Mouse (Mus musculus) spleen, postnatal 14 days (tissue): Measurements from ENCODE around the gene Noa1.

Experiments used
- DNase-seq, 2 experiments: peaks; one replicate each; pipeline ENCODE4 v3.0.0; 2021 to 2022; ENCODE audit warnings: low spot score in 2 of 2

Gene Noa1

GRCm38 (mm10) chr5:77290606-77291005, 19.3 kb downstream of the Noa1 start:
- no peak for DNase-seq

DNA sequence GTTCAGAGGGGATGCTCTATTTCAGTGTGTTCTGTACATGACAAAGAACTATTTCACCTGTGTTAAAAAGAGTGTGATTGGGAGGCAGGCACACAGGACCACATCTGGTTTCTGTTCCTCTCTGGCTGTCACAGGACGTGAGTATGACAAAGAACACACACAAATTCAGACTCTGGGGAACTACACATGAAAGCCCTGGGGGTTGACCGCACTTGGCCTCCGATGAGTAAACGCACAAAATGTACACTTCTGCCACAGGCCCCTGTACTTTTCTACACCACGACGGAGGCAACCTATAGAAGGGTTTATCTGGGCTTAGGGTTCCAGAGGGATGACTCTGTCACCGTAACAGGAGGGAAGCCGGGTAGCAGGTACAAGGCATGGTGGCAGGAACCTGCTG, 20.2 kb downstream of the Noa1 start:
- peak; percentile 17 to 37 for DNase-seq

DNA sequence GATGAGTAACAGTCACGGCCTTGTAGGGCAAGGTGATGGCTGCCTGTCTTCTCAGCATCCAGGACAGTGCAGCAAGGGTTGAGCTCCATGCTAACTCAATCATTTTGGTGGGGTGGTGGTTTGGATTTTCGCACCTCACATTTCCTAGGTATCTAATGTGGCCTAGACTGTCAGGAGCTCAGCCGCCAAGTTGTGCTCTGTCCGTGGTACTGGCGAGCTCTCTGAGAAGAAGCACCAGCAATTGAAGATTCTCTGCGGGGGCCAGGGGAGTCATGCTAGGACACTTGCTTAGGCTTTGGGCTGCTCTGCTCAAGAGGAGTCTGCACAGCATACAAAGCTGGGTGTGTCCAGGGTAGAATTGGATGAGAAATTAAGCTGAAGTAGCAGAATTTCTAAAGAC, 22.0 kb downstream of the Noa1 start:
- no peak for DNase-seq

GRCm38 (mm10) chr5:77286904-77287303, 23.0 kb downstream of the Noa1 start:
- DNase-seq: no peak

DNA sequence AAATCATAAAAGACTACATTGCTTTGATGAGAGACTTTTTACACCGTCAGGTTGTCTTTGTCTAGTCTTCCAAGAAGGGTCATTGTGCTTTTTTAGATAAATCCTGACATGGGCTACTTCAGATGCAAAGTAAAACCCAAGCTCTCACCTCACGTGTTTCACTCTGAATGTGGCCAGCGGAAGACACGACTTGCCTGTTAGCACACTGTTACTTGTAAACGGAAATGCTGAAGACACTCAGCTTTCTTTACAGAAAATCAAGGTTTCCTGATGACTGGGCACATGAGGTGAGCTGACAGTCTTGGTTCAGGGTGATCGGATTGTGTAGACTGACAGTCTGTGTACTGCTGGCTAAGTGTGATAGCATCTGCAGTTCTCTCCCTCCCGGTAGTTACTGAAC, 24.2 kb downstream of the Noa1 start:
- no peak for DNase-seq

GRCm38 (mm10) chr5:77282242-77282641, 27.6 kb downstream of the Noa1 start:
- DNase-seq: no peak

DNA sequence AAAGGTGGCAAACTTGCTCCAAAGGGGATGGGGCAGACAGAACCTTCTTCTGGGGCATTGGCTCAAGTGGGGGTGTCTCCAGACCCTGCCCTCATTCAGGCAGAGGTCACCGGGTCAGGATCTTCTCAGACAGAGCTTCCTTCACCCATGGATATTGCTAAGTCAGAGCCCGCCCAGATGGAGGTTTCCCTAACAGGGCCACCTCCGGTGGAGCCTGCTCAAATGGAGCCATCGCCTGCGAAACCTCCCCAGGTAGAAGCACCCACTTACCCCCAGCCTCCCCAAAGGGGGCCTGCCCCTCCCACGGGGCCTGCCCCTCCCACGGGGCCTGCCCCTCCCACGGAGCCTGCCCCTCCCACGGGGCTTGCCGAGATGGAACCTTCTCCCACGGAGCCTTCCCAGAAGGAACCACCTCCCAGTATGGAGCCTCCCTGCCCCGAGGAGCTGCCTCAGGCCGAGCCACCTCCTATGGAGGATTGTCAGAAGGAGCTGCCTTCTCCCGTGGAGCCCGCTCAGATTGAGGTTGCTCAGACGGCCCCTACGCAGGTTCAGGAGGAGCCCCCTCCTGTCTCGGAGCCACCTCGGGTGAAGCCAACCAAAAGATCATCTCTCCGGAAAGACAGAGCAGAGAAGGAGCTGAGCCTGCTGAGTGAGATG, 28.2 kb downstream of the Noa1 start:
- DNase-seq: no peak

- no peak for DNase-seq
Observed at GRCm38 (mm10) chr5:77277204-77277603, 32.7 kb downstream of the Noa1 start.

GRCm38 (mm10) chr5:77275950-77276349, 33.9 kb downstream of the Noa1 start:
- peak; percentile 17 to 63 for DNase-seq

GRCm38 (mm10) chr5:77273151-77273550, 36.7 kb downstream of the Noa1 start:
- peak; percentile 14 to 38 for DNase-seq

DNA sequence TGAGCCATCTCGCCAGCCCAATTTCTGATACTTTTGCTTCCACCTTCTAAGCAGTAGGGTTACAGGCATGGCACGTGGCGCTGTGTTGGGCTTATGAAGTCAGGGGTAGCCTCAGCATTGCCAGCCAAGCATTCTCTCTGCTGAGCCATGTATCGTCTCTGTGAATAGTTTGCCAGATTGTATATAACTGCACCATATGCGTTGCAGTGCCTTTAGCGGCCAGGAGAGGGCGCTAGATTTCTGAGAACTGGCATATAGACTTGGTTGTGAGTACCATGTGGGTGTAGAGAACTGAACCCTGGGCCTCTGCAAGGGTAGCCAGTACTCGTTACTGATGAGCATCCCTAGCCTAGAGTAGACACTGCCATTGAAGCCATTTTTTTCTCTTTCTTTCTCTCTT, 40.5 kb downstream of the Noa1 start:
- DNase-seq: peak in 1 of 2 experiments; percentile 20

- DNase-seq: no peak
Observed at GRCm38 (mm10) chr5:77267957-77268624, 41.8 kb downstream of the Noa1 start.

GRCm38 (mm10) chr5:77267441-77267840, 42.4 kb downstream of the Noa1 start:
- no peak for DNase-seq

- peak in 1 of 2 experiments; percentile 8 for DNase-seq
Observed at GRCm38 (mm10) chr5:77266886-77267401, 42.9 kb downstream of the Noa1 start.

DNA sequence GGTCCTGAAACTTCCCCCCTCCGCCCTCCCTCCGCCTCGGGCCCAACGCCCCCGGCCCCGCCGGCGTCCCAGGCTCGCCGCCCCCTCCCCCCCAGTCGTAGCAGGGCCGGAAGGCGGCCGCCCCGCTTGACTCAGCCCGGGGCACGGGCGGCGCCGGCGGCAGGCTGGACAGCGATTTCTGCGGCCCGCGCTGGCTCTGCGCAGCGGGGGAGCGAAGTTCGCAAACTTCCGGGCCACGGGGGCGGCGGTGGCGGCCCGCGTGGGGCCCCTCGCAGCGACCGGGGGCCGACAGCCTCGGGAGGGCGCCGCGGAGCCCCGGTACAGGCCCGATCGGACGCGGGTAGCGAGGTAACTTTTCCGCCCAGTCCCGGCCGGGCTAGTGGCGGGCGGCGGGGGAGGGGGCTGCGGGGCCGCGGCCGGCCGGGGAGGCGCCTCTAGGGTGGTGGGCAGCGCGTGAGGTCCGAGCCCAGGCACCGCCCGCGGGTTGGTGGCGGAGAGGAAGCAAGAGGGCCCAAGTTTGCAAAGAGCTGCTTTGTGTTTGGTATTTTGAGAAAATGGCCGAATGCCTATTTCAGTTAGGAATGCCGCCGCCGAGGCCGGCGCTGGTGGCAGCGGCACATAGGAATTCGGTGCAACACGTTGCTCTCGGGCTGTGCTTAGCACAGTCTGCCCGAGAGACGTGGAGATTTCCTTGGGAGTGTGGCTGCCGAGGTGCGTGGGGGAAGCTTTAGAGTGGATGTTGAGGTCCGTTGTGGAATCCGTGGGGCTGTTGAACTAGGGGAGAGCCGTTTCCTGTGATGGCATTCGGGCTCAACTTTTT, 43.6 kb downstream of the Noa1 start:
- peak; percentile 34 to 48 for DNase-seq

DNA sequence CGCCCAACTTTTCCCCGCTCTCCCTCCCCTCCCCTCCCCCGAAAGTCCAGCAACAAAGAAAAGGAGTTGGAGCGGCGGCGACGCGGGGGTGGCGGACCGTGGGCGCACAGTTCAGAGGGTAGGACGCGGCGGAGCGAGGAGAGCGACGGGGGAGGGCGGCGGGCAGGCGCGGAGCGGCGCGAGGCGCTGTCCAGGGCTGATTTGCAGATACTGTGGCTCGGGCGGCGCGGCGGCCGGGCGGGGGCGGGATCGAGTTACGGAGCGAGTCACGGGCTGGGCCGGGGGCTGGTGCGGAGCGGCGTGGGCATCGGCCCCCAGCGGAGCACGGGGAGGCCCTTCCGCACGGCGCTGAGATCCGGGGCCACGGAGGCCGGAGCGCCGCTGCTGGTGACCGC, 44.2 kb downstream of the Noa1 start:
- DNase-seq: peak; percentile 62 to 70

GRCm38 (mm10) chr5:77265081-77265670, 44.7 kb downstream of the Noa1 start, which contains the start of gene Rest:
TSS of gene Rest (plus strand) at chr5:77265491.
- DNase-seq: peak; percentile 69 to 73

DNA sequence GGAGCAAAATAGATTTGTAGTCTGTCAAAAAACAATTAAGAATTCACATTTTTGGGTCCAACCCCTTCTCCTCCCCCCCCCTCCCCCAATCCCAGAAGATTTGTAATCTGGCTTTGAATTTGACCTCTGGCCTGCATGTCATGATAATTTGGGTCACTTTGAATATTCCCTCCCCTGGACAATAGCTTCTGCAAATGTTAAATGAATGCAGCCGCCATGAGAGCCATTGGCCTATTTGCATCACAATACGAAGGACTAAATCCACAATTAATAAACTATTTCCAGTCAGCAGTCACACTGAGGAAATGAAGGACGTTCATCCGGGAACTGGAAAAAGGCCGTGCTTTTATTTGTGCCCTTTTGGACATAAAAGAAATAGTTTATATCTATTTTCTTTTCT, 47.8 kb downstream of the Noa1 start:
- no peak for DNase-seq

GRCm38 (mm10) chr5:77261137-77261536, 48.7 kb downstream of the Noa1 start:
- no peak for DNase-seq

DNA sequence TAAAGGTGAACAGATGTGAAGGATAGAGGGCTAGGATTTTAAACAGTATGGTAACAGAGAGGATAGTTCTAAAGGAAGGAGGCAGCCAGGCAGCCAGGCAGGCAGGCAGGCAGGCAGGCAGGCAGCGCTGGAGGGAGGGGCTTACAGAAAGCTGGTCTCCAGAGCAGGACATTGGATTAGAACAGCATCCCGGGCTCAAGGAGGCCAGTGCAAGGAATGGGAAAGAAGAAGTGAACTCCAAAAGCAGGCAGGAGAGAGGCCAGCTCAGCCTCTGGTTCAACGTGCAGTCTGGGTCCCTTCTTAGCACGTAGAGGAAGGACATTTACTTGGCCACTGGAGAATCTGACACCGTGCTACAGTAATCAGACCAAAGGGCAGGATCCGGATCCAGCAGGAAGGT, 49.7 kb downstream of the Noa1 start:
- no peak for DNase-seq

DNA sequence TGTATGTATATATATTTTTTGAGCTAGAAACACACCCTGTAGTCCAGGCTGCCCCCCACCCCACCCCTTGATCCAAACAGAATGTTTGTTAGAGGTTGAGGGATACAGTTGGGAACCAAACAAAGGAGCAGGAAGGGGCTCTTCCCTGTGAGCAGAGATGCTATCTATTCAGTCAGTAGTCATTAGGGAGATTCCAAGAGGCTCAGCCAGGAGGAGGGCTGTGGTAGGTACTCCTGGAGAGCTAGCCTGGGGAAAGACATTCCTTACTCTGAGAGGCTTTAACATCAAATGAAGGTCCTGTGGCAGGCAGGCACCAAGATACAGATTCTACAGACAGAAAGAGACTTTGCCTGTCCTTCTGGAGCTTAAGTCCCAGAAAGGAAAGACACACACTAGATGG, 50.6 kb downstream of the Noa1 start:
- no peak for DNase-seq

DNA sequence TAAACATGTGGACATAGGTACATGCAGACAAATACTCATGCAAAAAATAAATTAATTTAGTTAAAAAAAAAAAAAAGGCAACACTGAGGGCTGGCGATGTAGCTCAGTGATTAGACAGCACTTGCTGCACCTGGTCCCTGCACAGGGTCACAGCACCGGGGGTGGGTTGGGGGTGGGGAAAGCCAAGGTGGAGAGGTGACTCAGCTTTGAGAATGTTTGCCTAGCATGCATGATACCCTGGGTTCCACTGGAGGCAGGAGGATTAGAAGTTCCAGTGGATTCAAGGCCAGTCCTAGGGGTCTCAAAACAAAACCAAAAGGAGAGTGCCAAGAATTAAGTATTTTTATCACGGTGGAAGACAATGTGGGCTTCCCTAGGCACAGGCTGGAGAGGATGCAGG, 52.3 kb downstream of the Noa1 start:
- DNase-seq: no peak
